Mouse (Mus musculus): ENCODE measurements at regions not wholly inside any gene's neighbourhood (a gene's known extent, or its start where the extent isn't known, plus 50 kb on each side); places are given as distances from the start of the nearest gene placed in this dataset.

GRCm38 (mm10) chr15:97471986-97472779 lies 225.1 kb upstream of the Amigo2 start:
- TF ChIP-seq EP300 (IDR thresholded peaks at IDR 0.05; ENCODE audit: low read depth in 1 of 2, low read length in 2 of 2) (no peak), CTCF (IDR thresholded peaks at IDR 0.05 in 2 of 3, conservative IDR thresholded peaks at IDR 0.05 in 1 of 3; ENCODE audit: control insufficient read depth in 1 of 3, insufficient read depth in 1 of 3, low read depth in 2 of 3, low read length in 3 of 3, poor library complexity in 1 of 3, severe bottlenecking in 1 of 3) (no peak), TCF12 (IDR thresholded peaks at IDR 0.05; ENCODE audit: low read depth, low read length) (no peak), USF1 (IDR thresholded peaks at IDR 0.05; ENCODE audit: low read depth, low read length) (no peak), HCFC1 (IDR thresholded peaks at IDR 0.05; ENCODE audit: low read depth, low read length) (no peak), GATA1 (IDR thresholded peaks at IDR 0.05; ENCODE audit: low read depth, low read length) (no peak), POLR2A (IDR thresholded peaks at IDR 0.05; ENCODE audit: control insufficient read depth in 1 of 2, insufficient read depth in 1 of 2, low read depth in 1 of 2, low read length in 2 of 2, poor library complexity in 1 of 2) (no peak), TBP (IDR thresholded peaks at IDR 0.05; ENCODE audit: low read depth, low read length) (no peak), MAFK (IDR thresholded peaks at IDR 0.05; ENCODE audit: borderline replicate concordance, low read depth, low read length) (no peak), ELF1 (IDR thresholded peaks at IDR 0.05; ENCODE audit: low read depth, low read length) (no peak)

Data from MEL (cell line).